Mouse (Mus musculus) brain, embryonic 14.5 days (tissue): ENCODE data around the gene Dpf3.

Experiments
- CTCF ChIP-seq: fragments of 200-500 bp; IDR thresholded peaks from 2 replicates; pipeline ENCODE4 v1.5.1; 2012; ENCODE audit warnings: inconsistent platforms, mild to moderate bottlenecking, moderate library complexity, borderline replicate concordance; ENCODE audit not compliant: insufficient read depth, insufficient read length; ENCODE audit errors: extremely low read depth
- POLR2A ChIP-seq: fragments of 200-500 bp; IDR thresholded peaks from 2 replicates; pipeline ENCODE4 v1.6.1; 2012; ENCODE audit warnings: mild to moderate bottlenecking, inconsistent platforms, borderline replicate concordance; ENCODE audit not compliant: poor library complexity, insufficient read depth, insufficient read length, severe bottlenecking; ENCODE audit errors: extremely low read depth

DNA sequence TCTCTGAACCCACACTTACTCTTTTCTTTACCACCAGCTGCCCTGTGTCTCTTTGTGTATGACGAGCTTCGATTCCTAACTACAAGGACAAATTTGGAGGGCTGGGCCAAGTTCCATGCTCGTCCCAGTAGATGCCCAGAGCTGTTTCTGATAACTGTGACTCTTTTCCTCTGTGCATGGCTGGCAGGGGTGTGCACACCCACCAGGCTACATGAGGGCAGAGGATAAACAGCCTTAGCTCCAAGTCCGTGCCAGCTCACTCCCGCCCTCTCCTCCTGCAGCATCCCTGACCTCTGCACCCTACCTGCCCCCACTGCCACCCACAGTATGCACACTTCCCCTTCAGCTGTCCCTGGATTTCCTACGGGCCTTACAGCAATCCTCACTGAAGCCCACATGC lies 41.9 kb downstream of the Dpf3 start:
- TF ChIP-seq CTCF (no peak), POLR2A (no peak)
